Mouse (Mus musculus) c-Kit-positive CD71-negative TER-119-negative erythroid progenitor cells, embryonic 14.5 days (primary cell): ENCODE data around the gene Diras1.
A peak's percentile ranks its signal among the peaks of the same experiment; 100 is the strongest.
"Not testable (repeated sequence)": the region's sequence is repeated elsewhere in the genome, so short reads cannot be mapped to it uniquely, and the experiment has no call there.

Source experiments
- DNase-seq: peaks from one replicate; pipeline ENCODE4 v3.0.0-alpha.2; 2013; ENCODE audit warnings: low read depth

The Diras1 gene

GRCm38 (mm10) chr10:80998021-80998420, 27.4 kb downstream of the Diras1 start:
- no peak for DNase-seq

GRCm38 (mm10) chr10:80997332-80997731, 28.1 kb downstream of the Diras1 start:
- DNase-seq, result no peak

- no peak for DNase-seq
These were observed 29.0 kb downstream of the Diras1 start for GRCm38 (mm10) chr10:80996501-80996900.

GRCm38 (mm10) chr10:80995091-80995632, 30.3 kb downstream of the Diras1 start:
- peak; percentile 66 for DNase-seq

- DNase-seq, result no peak
These were observed 30.8 kb downstream of the Diras1 start for GRCm38 (mm10) chr10:80994621-80995020.

- no peak for DNase-seq
These were observed 32.2 kb downstream of the Diras1 start for GRCm38 (mm10) chr10:80993276-80993675.

- DNase-seq, result no peak
These were observed 33.5 kb downstream of the Diras1 start for GRCm38 (mm10) chr10:80991945-80992344.

- no peak for DNase-seq
These were observed 34.5 kb downstream of the Diras1 start for GRCm38 (mm10) chr10:80991007-80991406.

- DNase-seq, result no peak
These were observed 35.1 kb downstream of the Diras1 start for GRCm38 (mm10) chr10:80990406-80990805.

- DNase-seq, result not testable (repeated sequence)
These were observed 35.6 kb downstream of the Diras1 start for GRCm38 (mm10) chr10:80989854-80990253.

GRCm38 (mm10) chr10:80989446-80989845, 36.0 kb downstream of the Diras1 start:
- DNase-seq, result no peak

GRCm38 (mm10) chr10:80987709-80988441, 37.6 kb downstream of the Diras1 start:
- DNase-seq, result peak; percentile 64

- DNase-seq, result no peak
These were observed 38.7 kb downstream of the Diras1 start for GRCm38 (mm10) chr10:80986754-80987153.

GRCm38 (mm10) chr10:80985970-80986701, 39.3 kb downstream of the Diras1 start:
- no peak for DNase-seq

GRCm38 (mm10) chr10:80985241-80985969, 40.1 kb downstream of the Diras1 start:
- no peak for DNase-seq

- no peak for DNase-seq
These were observed 41.2 kb downstream of the Diras1 start for GRCm38 (mm10) chr10:80984223-80984622.

- DNase-seq, result no peak
These were observed 43.1 kb downstream of the Diras1 start for GRCm38 (mm10) chr10:80982381-80982780.

GRCm38 (mm10) chr10:80981564-80982112, 43.8 kb downstream of the Diras1 start:
- DNase-seq, result no peak

GRCm38 (mm10) chr10:80975478-80975877, 50.0 kb downstream of the Diras1 start:
- no peak for DNase-seq

GRCm38 (mm10) chr10:80973722-80974121, 51.7 kb downstream of the Diras1 start:
- DNase-seq, result no peak

- DNase-seq, result no peak
These were observed 53.1 kb downstream of the Diras1 start for GRCm38 (mm10) chr10:80972071-80972987.
